Mouse (Mus musculus): ENCODE results near the gene Nipbl. TPM values are rescaled to one million over a fixed set of nuclear protein-coding genes. Genes with fewer than 3 reads are reported as not detected.
"Not testable (repeated sequence)": the region's sequence is repeated elsewhere in the genome, so short reads cannot be mapped to it uniquely, and the experiment has no call there.

Gene Nipbl
- polyA plus RNA-seq, 1 experiment from 2014 or later = 19.8 TPM

DNA sequence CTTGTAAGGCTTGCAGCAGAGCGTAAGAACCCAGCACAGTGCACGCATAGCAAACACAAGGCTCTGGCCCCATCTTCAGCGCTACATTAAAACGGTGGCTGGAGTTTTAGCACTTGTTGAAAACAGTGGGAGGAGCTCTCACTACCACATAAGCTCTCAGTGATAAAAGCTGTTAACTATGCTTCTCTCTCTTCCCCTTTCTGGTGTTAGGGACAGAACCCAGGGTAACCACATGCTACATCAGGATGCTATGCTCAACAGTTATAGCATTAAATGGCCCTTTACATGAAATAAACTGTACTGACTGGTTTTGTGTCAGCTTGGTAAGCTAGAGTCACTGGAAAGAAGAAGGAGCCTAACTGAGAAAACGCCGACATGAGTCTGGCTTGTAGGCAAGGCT lies 150.1 kb downstream of the Nipbl start:
- Histone ChIP-seq H3K27me3 (ENCODE audit: control insufficient read depth, insufficient read depth, low read length) (no peaks in the 10 kb centered on the region), H3K9ac (replicated peaks; ENCODE audit: low read depth, low read length) (no peak overlapping the region), H3K4me2 (ENCODE audit: low read depth, low read length) (no peak overlapping the region), H3K27ac (ENCODE audit: low read depth, low read length) (no peak overlapping the region), H3K4me1 (ENCODE audit: control insufficient read depth, insufficient read depth, low read length) (no peaks in the 10 kb centered on the region), H3K9me3 (ENCODE audit: control insufficient read depth, low read length) (no peaks in the 10 kb centered on the region), H3K4me3 (ENCODE audit: low read depth, low read length) (no peak overlapping the region), H3K36me3 (ENCODE audit: control insufficient read depth, insufficient read depth, low read length) (peaks cover 64% of the 10 kb centered on the region)
- whole genome bisulfite sequencing = 92% methylated on average over 6 of the region's 6 CpGs
- ATAC-seq (ENCODE audit: low read depth) = no peak

GRCm38 (mm10) chr15:8291251-8291650 lies 153.0 kb downstream of the Nipbl start:
- no peaks in the 10 kb centered on the region for H3K4me1 ChIP-seq (ENCODE audit: control insufficient read depth, insufficient read depth, low read length)
- WGBS = 94% methylated on average over 14 of the region's 14 CpGs
- H3K4me2 ChIP-seq (ENCODE audit: low read depth, low read length) = no peak overlapping the region
- H3K36me3 ChIP-seq (ENCODE audit: control insufficient read depth, insufficient read depth, low read length) = peaks cover 51% of the 10 kb centered on the region
- no peak overlapping the region for H3K27ac ChIP-seq (ENCODE audit: low read depth, low read length)
- H3K9me3 ChIP-seq (ENCODE audit: control insufficient read depth, low read length) = no peaks in the 10 kb centered on the region
- no peak overlapping the region for H3K9ac ChIP-seq (replicated peaks; ENCODE audit: low read depth, low read length)
- H3K27me3 ChIP-seq (ENCODE audit: control insufficient read depth, insufficient read depth, low read length) = no peaks in the 10 kb centered on the region
- ATAC-seq (ENCODE audit: low read depth) = no peak
- H3K4me3 ChIP-seq (ENCODE audit: low read depth, low read length) = no peak overlapping the region

GRCm38 (mm10) chr15:8282155-8282554 lies 162.1 kb downstream of the Nipbl start:
- Histone ChIP-seq H3K4me2 (ENCODE audit: low read depth, low read length) (no peak overlapping the region), H3K9ac (replicated peaks; ENCODE audit: low read depth, low read length) (no peak overlapping the region), H3K9me3 (ENCODE audit: control insufficient read depth, low read length) (no peaks in the 10 kb centered on the region), H3K27ac (ENCODE audit: low read depth, low read length) (no peak overlapping the region), H3K4me3 (ENCODE audit: low read depth, low read length) (no peak overlapping the region), H3K27me3 (ENCODE audit: control insufficient read depth, insufficient read depth, low read length) (no peaks in the 10 kb centered on the region), H3K36me3 (ENCODE audit: control insufficient read depth, insufficient read depth, low read length) (no peaks in the 10 kb centered on the region), H3K4me1 (ENCODE audit: control insufficient read depth, insufficient read depth, low read length) (no peaks in the 10 kb centered on the region)
- ATAC-seq (ENCODE audit: low read depth) = no peak
- 95% methylated on average over 2 of the region's 2 CpGs for WGBS

GRCm38 (mm10) chr15:8281701-8282100 lies 162.6 kb downstream of the Nipbl start:
- Histone ChIP-seq H3K9me3 (ENCODE audit: control insufficient read depth, low read length) (no peaks in the 10 kb centered on the region), H3K4me3 (ENCODE audit: low read depth, low read length) (no peak overlapping the region), H3K27me3 (ENCODE audit: control insufficient read depth, insufficient read depth, low read length) (no peaks in the 10 kb centered on the region), H3K4me1 (ENCODE audit: control insufficient read depth, insufficient read depth, low read length) (no peaks in the 10 kb centered on the region), H3K9ac (replicated peaks; ENCODE audit: low read depth, low read length) (no peak overlapping the region), H3K4me2 (ENCODE audit: low read depth, low read length) (no peak overlapping the region), H3K36me3 (ENCODE audit: control insufficient read depth, insufficient read depth, low read length) (no peaks in the 10 kb centered on the region), H3K27ac (ENCODE audit: low read depth, low read length) (no peak overlapping the region)
- ATAC-seq (ENCODE audit: low read depth) = no peak
- WGBS = 85% methylated on average over 7 of the region's 7 CpGs

GRCm38 (mm10) chr15:8279929-8280610 lies 164.2 kb downstream of the Nipbl start:
- H3K9me3 ChIP-seq (ENCODE audit: control insufficient read depth, low read length) = no peaks in the 10 kb centered on the region
- no peaks in the 10 kb centered on the region for H3K27me3 ChIP-seq (ENCODE audit: control insufficient read depth, insufficient read depth, low read length)
- H3K4me1 ChIP-seq (ENCODE audit: control insufficient read depth, insufficient read depth, low read length) = no peaks in the 10 kb centered on the region
- no peak overlapping the region for H3K4me3 ChIP-seq (ENCODE audit: low read depth, low read length)
- H3K36me3 ChIP-seq (ENCODE audit: control insufficient read depth, insufficient read depth, low read length) = no peaks in the 10 kb centered on the region
- H3K27ac ChIP-seq (ENCODE audit: low read depth, low read length) = no peak overlapping the region
- 62% methylated on average over 20 of the region's 20 CpGs for WGBS
- H3K4me2 ChIP-seq (ENCODE audit: low read depth, low read length) = peak overlapping the region; percentile 31; the same call in 1 of the 2 replicates
- ATAC-seq (ENCODE audit: low read depth) = peak; percentile 79
- no peak overlapping the region for H3K9ac ChIP-seq (replicated peaks; ENCODE audit: low read depth, low read length)

- H3K27me3 ChIP-seq (ENCODE audit: control insufficient read depth, insufficient read depth, low read length) = no peaks in the 10 kb centered on the region
- no peak for ATAC-seq (ENCODE audit: low read depth)
- H3K4me3 ChIP-seq (ENCODE audit: low read depth, low read length) = peak overlapping the region; percentile 12; the same call in 1 of the 2 replicates
- no peaks in the 10 kb centered on the region for H3K4me1 ChIP-seq (ENCODE audit: control insufficient read depth, insufficient read depth, low read length)
- H3K9ac ChIP-seq (replicated peaks; ENCODE audit: low read depth, low read length) = no peak overlapping the region
- H3K36me3 ChIP-seq (ENCODE audit: control insufficient read depth, insufficient read depth, low read length) = no peaks in the 10 kb centered on the region
- peak overlapping the region; percentile 41 for H3K4me2 ChIP-seq (ENCODE audit: low read depth, low read length)
- WGBS = 43% methylated on average over 14 of the region's 17 CpGs
- no peaks in the 10 kb centered on the region for H3K9me3 ChIP-seq (ENCODE audit: control insufficient read depth, low read length)
- no peak overlapping the region for H3K27ac ChIP-seq (ENCODE audit: low read depth, low read length)
Measured at GRCm38 (mm10) chr15:8279320-8279779, 164.9 kb downstream of the Nipbl start.

- H3K4me3 ChIP-seq (ENCODE audit: low read depth, low read length); H3K4me1 ChIP-seq (ENCODE audit: control insufficient read depth, insufficient read depth, low read length); H3K27ac ChIP-seq (ENCODE audit: low read depth, low read length); H3K9ac ChIP-seq (replicated peaks; ENCODE audit: low read depth, low read length); H3K27me3 ChIP-seq (ENCODE audit: control insufficient read depth, insufficient read depth, low read length); H3K4me2 ChIP-seq (ENCODE audit: low read depth, low read length); H3K9me3 ChIP-seq (ENCODE audit: control insufficient read depth, low read length); ATAC-seq (ENCODE audit: low read depth); H3K36me3 ChIP-seq (ENCODE audit: control insufficient read depth, insufficient read depth, low read length): not testable (repeated sequence)
- 93% methylated on average over 4 of the region's 4 CpGs for WGBS
Measured at GRCm38 (mm10) chr15:8277916-8278315, 166.3 kb downstream of the Nipbl start.

DNA sequence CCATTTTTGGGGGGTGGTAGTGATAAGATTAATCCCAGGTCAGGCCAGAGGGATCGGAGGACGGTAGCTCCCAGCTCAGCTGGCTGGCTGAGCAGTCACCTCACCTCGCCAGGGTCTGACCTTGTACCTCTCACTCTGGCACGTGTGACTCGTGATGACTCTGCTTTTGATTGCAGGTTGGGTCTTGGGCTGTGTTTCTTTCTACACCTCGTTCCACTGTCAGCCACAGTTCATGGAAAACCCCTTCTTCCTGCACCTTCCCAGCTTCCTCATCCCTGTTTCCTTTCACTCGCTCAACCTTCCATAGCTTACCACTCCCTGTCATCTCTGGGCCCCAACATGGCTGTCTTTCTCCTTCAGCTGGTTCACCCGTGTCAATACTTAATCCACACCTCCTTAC lies 172.3 kb downstream of the Nipbl start:
- 93% methylated on average over 8 of the region's 8 CpGs for WGBS
- no peak for ATAC-seq (ENCODE audit: low read depth)
- H3K27me3 ChIP-seq (ENCODE audit: control insufficient read depth, insufficient read depth, low read length) = no peaks in the 10 kb centered on the region
- no peak overlapping the region for H3K27ac ChIP-seq (ENCODE audit: low read depth, low read length)
- no peak overlapping the region for H3K4me3 ChIP-seq (ENCODE audit: low read depth, low read length)
- H3K4me1 ChIP-seq (ENCODE audit: control insufficient read depth, insufficient read depth, low read length) = no peaks in the 10 kb centered on the region
- no peaks in the 10 kb centered on the region for H3K9me3 ChIP-seq (ENCODE audit: control insufficient read depth, low read length)
- peaks cover 42% of the 10 kb centered on the region for H3K36me3 ChIP-seq (ENCODE audit: control insufficient read depth, insufficient read depth, low read length)
- no peak overlapping the region for H3K4me2 ChIP-seq (ENCODE audit: low read depth, low read length)
- no peak overlapping the region for H3K9ac ChIP-seq (replicated peaks; ENCODE audit: low read depth, low read length)

GRCm38 (mm10) chr15:8268231-8268630 lies 176.0 kb downstream of the Nipbl start:
- Histone ChIP-seq H3K36me3 (ENCODE audit: control insufficient read depth, insufficient read depth, low read length) (peaks cover 67% of the 10 kb centered on the region), H3K4me2 (ENCODE audit: low read depth, low read length) (no peak overlapping the region), H3K9ac (replicated peaks; ENCODE audit: low read depth, low read length) (no peak overlapping the region), H3K9me3 (ENCODE audit: control insufficient read depth, low read length) (no peaks in the 10 kb centered on the region), H3K4me1 (ENCODE audit: control insufficient read depth, insufficient read depth, low read length) (no peaks in the 10 kb centered on the region), H3K27ac (ENCODE audit: low read depth, low read length) (no peak overlapping the region), H3K27me3 (ENCODE audit: control insufficient read depth, insufficient read depth, low read length) (no peaks in the 10 kb centered on the region), H3K4me3 (ENCODE audit: low read depth, low read length) (no peak overlapping the region)
- no peak for ATAC-seq (ENCODE audit: low read depth)
- WGBS = 91% methylated on average over 8 of the region's 8 CpGs
